Mouse (Mus musculus) erythroblast, embryonic 14.5 days (primary cell): ENCODE results near the gene Slc9a8.

Experiments
- GATA1 ChIP-seq: IDR thresholded peaks from 2 replicates; pipeline ENCODE4 v1.6.1; 2012; ENCODE audit warnings: low read length, inconsistent platforms, mixed read lengths
- TAL1 ChIP-seq: IDR thresholded peaks from 3 replicates; pipeline ENCODE4 v1.6.1; 2012; ENCODE audit warnings: low read length, inconsistent platforms, mixed read lengths

- no peak for TF ChIP-seq TAL1
- TF ChIP-seq GATA1, result no peak
Observed at GRCm38 (mm10) chr2:167415970-167416563, 5.4 kb upstream of the Slc9a8 start.
